Mouse (Mus musculus): ENCODE results near the gene Dnajb14. TPM values are rescaled to one million over a fixed set of nuclear protein-coding genes. Genes with fewer than 3 reads are reported as not detected.
"Not testable (repeated sequence)": the region's sequence is repeated elsewhere in the genome, so short reads cannot be mapped to it uniquely, and the experiment has no call there.

The Dnajb14 gene
- polyA plus RNA-seq, 1 experiment = 1.9 TPM

DNA sequence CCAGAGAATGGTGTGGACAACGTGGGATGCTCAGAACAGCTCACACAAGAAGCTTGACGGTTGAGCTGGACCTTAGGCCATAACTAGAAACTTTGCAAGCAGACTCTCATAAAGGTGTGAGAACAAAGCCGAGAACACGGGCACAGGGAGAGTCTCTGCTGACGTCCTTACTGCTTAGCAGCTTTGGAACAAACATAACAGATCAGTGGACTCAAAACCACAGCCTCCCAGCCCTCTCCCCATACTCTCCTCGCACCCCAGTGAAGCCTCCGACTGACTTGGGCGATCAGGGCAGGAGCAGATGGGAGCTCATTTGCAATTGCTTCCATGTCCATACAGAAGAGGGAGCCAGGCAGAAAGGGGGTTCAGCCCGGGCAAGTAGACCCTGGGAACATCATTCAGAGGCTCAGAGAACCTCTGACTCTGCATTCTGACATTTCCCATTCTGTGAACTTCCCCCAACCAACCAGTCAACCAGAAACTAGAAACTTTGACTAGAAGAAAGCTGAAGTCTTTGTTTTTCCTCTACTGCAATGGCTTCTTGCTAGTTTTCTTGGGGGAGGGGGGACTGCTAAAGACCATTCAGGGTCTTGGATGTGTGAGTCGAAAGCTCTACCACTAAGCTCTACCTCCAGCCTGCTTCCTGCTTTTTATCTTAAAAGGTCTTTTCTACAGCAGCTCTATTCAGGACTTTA is 82.9 kb downstream of the Dnajb14 start:
- Histone ChIP-seq H3K27ac (ENCODE audit: insufficient read depth, low read length) (peak overlapping the region; percentile 95), H3K4me1 (ENCODE audit: control insufficient read depth, insufficient read depth, insufficient read length) (peaks cover 49% of the 10 kb centered on the region), H3K4me3 (ENCODE audit: extremely low read depth, insufficient read depth, insufficient read length) (no peak overlapping the region), H3K27me3 (ENCODE audit: control insufficient read depth, insufficient read depth, low read length) (no peaks in the 10 kb centered on the region), H3K36me3 (ENCODE audit: control insufficient read depth, insufficient read depth, low read length) (peaks cover 7% of the 10 kb centered on the region)
- 50% methylated on average over 10 of the region's 10 CpGs for WGBS
- peak in 1 of 2 experiments; percentile 10 for DNase-seq (ENCODE audit: low read depth in 1 of 2, low spot score in 2 of 2)
- TF ChIP-seq POLR2A (IDR thresholded peaks at IDR 0.05; ENCODE audit: low read depth, low read length) (no peak), CTCF (IDR thresholded peaks at IDR 0.05; ENCODE audit: extremely low read depth, insufficient read depth, insufficient read length, insufficient replicate concordance) (no peak)

GRCm38 (mm10) chr3:137951302-137951701 is 83.8 kb downstream of the Dnajb14 start:
- H3K36me3 ChIP-seq (ENCODE audit: control insufficient read depth, insufficient read depth, low read length); H3K27me3 ChIP-seq (ENCODE audit: control insufficient read depth, insufficient read depth, low read length); H3K4me3 ChIP-seq (ENCODE audit: extremely low read depth, insufficient read depth, insufficient read length); DNase-seq (ENCODE audit: low read depth in 1 of 2, low spot score in 2 of 2); H3K27ac ChIP-seq (ENCODE audit: insufficient read depth, low read length): not testable (repeated sequence)
- peaks cover 49% of the 10 kb centered on the region for H3K4me1 ChIP-seq (ENCODE audit: control insufficient read depth, insufficient read depth, insufficient read length)
- 80% methylated on average over 3 of the region's 3 CpGs for WGBS

GRCm38 (mm10) chr3:137951819-137952218 is 84.3 kb downstream of the Dnajb14 start:
- 46% methylated on average over 7 of the region's 7 CpGs for WGBS
- Histone ChIP-seq H3K27me3 (ENCODE audit: control insufficient read depth, insufficient read depth, low read length) (no peaks in the 10 kb centered on the region), H3K36me3 (ENCODE audit: control insufficient read depth, insufficient read depth, low read length) (peaks cover 3% of the 10 kb centered on the region; the same call in 1 of the 2 replicates), H3K4me1 (ENCODE audit: control insufficient read depth, insufficient read depth, insufficient read length) (peaks cover 46% of the 10 kb centered on the region), H3K27ac (ENCODE audit: insufficient read depth, low read length) (peak overlapping the region; percentile 78), H3K4me3 (ENCODE audit: extremely low read depth, insufficient read depth, insufficient read length) (no peak overlapping the region)
- no peak for DNase-seq (ENCODE audit: low read depth in 1 of 2, low spot score in 2 of 2)
- no peak for TF ChIP-seq POLR2A (IDR thresholded peaks at IDR 0.05; ENCODE audit: low read depth, low read length)
- TF ChIP-seq CTCF (IDR thresholded peaks at IDR 0.05; ENCODE audit: extremely low read depth, insufficient read depth, insufficient read length, insufficient replicate concordance) = no peak

GRCm38 (mm10) chr3:137952225-137952913 is 84.9 kb downstream of the Dnajb14 start:
- peak overlapping the region; percentile 78 for H3K27ac ChIP-seq (ENCODE audit: insufficient read depth, low read length)
- peak in 1 of 2 experiments; percentile 30 for DNase-seq (ENCODE audit: low read depth in 1 of 2, low spot score in 2 of 2)
- no peaks in the 10 kb centered on the region for H3K27me3 ChIP-seq (ENCODE audit: control insufficient read depth, insufficient read depth, low read length)
- H3K4me1 ChIP-seq (ENCODE audit: control insufficient read depth, insufficient read depth, insufficient read length) = peaks cover 43% of the 10 kb centered on the region
- WGBS = 33% methylated on average over 4 of the region's 4 CpGs
- H3K4me3 ChIP-seq (ENCODE audit: extremely low read depth, insufficient read depth, insufficient read length) = no peak overlapping the region; the same call in 1 of the 2 replicates
- TF ChIP-seq POLR2A (IDR thresholded peaks at IDR 0.05; ENCODE audit: low read depth, low read length) (no peak), CTCF (IDR thresholded peaks at IDR 0.05; ENCODE audit: extremely low read depth, insufficient read depth, insufficient read length, insufficient replicate concordance) (no peak)
- peaks cover 2% of the 10 kb centered on the region; the same call in 1 of the 2 replicates for H3K36me3 ChIP-seq (ENCODE audit: control insufficient read depth, insufficient read depth, low read length)

- WGBS = 9% methylated on average over 14 of the region's 14 CpGs
- Histone ChIP-seq H3K4me1 (ENCODE audit: control insufficient read depth, insufficient read depth, insufficient read length) (peaks cover 43% of the 10 kb centered on the region), H3K27ac (ENCODE audit: insufficient read depth, low read length) (peak overlapping the region; percentile 97), H3K4me3 (ENCODE audit: extremely low read depth, insufficient read depth, insufficient read length) (peak overlapping the region; percentile 2; the same call in 1 of the 2 replicates), H3K27me3 (ENCODE audit: control insufficient read depth, insufficient read depth, low read length) (no peaks in the 10 kb centered on the region), H3K36me3 (ENCODE audit: control insufficient read depth, insufficient read depth, low read length) (peaks cover 2% of the 10 kb centered on the region)
- TF ChIP-seq CTCF (IDR thresholded peaks at IDR 0.05; ENCODE audit: extremely low read depth, insufficient read depth, insufficient read length, insufficient replicate concordance) = no peak
- no peak for TF ChIP-seq POLR2A (IDR thresholded peaks at IDR 0.05; ENCODE audit: low read depth, low read length)
- DNase-seq (ENCODE audit: low read depth in 1 of 2, low spot score in 2 of 2) = peak in 1 of 2 experiments; percentile 67
Observed at GRCm38 (mm10) chr3:137952914-137953880, 85.7 kb downstream of the Dnajb14 start.

DNA sequence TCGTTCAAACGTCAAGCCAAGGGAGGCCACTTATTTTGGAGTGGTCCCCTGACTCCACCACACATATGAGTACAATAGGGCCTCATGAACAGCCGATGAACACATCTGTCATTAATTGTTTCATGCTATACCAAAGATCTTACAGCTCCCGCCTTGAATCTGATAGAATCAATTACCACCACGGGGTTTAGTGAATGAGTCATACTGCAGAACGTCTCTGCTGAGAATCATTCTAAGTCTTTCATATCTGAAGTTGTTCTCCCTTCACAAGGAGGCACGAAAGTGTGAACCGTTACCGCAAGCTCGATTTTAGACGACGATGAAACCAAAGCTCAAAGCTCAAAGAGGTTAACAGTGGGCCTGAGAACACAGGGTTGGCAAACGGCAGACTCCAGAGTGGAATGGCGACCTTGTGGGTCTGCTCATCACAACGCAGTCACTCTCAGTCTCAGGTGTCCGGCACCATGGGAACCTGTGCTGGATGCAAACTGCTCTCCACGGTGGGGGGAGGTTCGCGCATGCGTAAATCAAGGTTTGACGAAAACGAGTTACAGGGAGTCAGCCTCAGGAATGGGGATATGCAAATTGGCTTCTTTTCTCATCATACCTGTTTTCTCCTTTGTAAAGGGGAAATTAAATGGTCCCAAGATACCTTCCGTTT is 86.9 kb downstream of the Dnajb14 start:
- Histone ChIP-seq H3K4me1 (ENCODE audit: control insufficient read depth, insufficient read depth, insufficient read length) (peaks cover 39% of the 10 kb centered on the region), H3K36me3 (ENCODE audit: control insufficient read depth, insufficient read depth, low read length) (peaks cover 3% of the 10 kb centered on the region; the same call in 1 of the 2 replicates), H3K4me3 (ENCODE audit: extremely low read depth, insufficient read depth, insufficient read length) (no peak overlapping the region), H3K27ac (ENCODE audit: insufficient read depth, low read length) (peak overlapping the region; percentile 64), H3K27me3 (ENCODE audit: control insufficient read depth, insufficient read depth, low read length) (no peaks in the 10 kb centered on the region)
- DNase-seq (ENCODE audit: low read depth in 1 of 2, low spot score in 2 of 2) = no peak
- TF ChIP-seq CTCF (IDR thresholded peaks at IDR 0.05; ENCODE audit: extremely low read depth, insufficient read depth, insufficient read length, insufficient replicate concordance) (no peak), POLR2A (IDR thresholded peaks at IDR 0.05; ENCODE audit: low read depth, low read length) (no peak)
- 68% methylated on average over 23 of the region's 23 CpGs for WGBS
